Mouse (Mus musculus) spleen, postnatal 14 days (tissue): ENCODE data around the gene Ace2.

ENCODE experiments used
- DNase-seq, 2 experiments: peaks; one replicate each; pipeline ENCODE4 v3.0.0; 2021 to 2022; ENCODE audit warnings: low spot score in 2 of 2

The Ace2 gene

GRCm38 (mm10) chrX:164179746-164180145, 40.6 kb downstream of the Ace2 start:
- peak in 1 of 2 experiments; percentile 32 for DNase-seq

GRCm38 (mm10) chrX:164183844-164184243, 44.7 kb downstream of the Ace2 start:
- DNase-seq: peak in 1 of 2 experiments; percentile 29

- DNase-seq: no peak
Measured at GRCm38 (mm10) chrX:164189880-164190279, 50.7 kb downstream of the Ace2 start.

GRCm38 (mm10) chrX:164197679-164198078, 58.5 kb downstream of the Ace2 start:
- DNase-seq: peak in 1 of 2 experiments; percentile 5

- no peak for DNase-seq
Measured at GRCm38 (mm10) chrX:164200547-164200946, 61.4 kb downstream of the Ace2 start.

- DNase-seq: peak in 1 of 2 experiments; percentile 9
Measured at GRCm38 (mm10) chrX:164221989-164222388, 82.9 kb downstream of the Ace2 start.

- DNase-seq: no peak
Measured at GRCm38 (mm10) chrX:164233380-164233779, 94.2 kb downstream of the Ace2 start.
